Mouse (Mus musculus) stomach, postnatal 0 days (tissue): ENCODE results near the gene Ctss.

Source experiments
- CTCF ChIP-seq: IDR thresholded peaks from 2 replicates; pipeline ENCODE4 v1.5.1; 2016; ENCODE audit warnings: antibody characterized with exemption, low read depth, mild to moderate bottlenecking, moderate library complexity
- EP300 ChIP-seq: optimal IDR thresholded peaks from 2 replicates; pipeline ENCODE3; 2016; ENCODE audit warnings: antibody characterized with exemption

- TF ChIP-seq CTCF (no peak), EP300 (no peak)
Measured at GRCm38 (mm10) chr3:95498229-95498628, 28.4 kb upstream of the Ctss start.
